Mouse (Mus musculus): Measurements from ENCODE around the gene Axin2. TPM values are rescaled to one million over a fixed set of nuclear protein-coding genes. Genes with fewer than 3 reads are reported as not detected.
A peak's percentile ranks its signal among the peaks of the same experiment; 100 is the strongest.

Gene Axin2
- polyA plus RNA-seq, 1 experiment from 2014 or later: 20.3 TPM

GRCm38 (mm10) chr11:108891871-108892380 lies 28.2 kb upstream of the Axin2 start:
- peaks cover 59% of the 10 kb centered on the region for H3K4me1 ChIP-seq
- peak overlapping the region; percentile 34 for H3K4me3 ChIP-seq
- peak overlapping the region; percentile 60 for H3K4me2 ChIP-seq
- WGBS: 5% methylated on average over 21 of the region's 21 CpGs
- no peaks in the 10 kb centered on the region for H3K36me3 ChIP-seq
- peak overlapping the region; percentile 94 for H3K27ac ChIP-seq
- H3K9me3 ChIP-seq: no peaks in the 10 kb centered on the region
- no peak for ATAC-seq (ENCODE audit: insufficient number of reproducible peaks, low FRiP score, low TSS enrichment, low read depth)
- H3K27me3 ChIP-seq: no peaks in the 10 kb centered on the region
- 0 out of 2 replicates have a peak overlapping the region, but pooled peaks have one; percentile 20 for H3K9ac ChIP-seq

GRCm38 (mm10) chr11:108892406-108892805 lies 27.7 kb upstream of the Axin2 start:
- H3K4me2 ChIP-seq: 0 out of 2 replicates have a peak overlapping the region, but pooled peaks have one; percentile 8
- no peak for ATAC-seq (ENCODE audit: insufficient number of reproducible peaks, low FRiP score, low TSS enrichment, low read depth)
- H3K9me3 ChIP-seq: no peaks in the 10 kb centered on the region
- H3K9ac ChIP-seq: no peak overlapping the region
- no peaks in the 10 kb centered on the region for H3K36me3 ChIP-seq
- WGBS: 7% methylated on average over 5 of the region's 7 CpGs
- no peak overlapping the region for H3K4me3 ChIP-seq
- peaks cover 56% of the 10 kb centered on the region for H3K4me1 ChIP-seq
- H3K27ac ChIP-seq: no peak overlapping the region
- no peaks in the 10 kb centered on the region for H3K27me3 ChIP-seq

GRCm38 (mm10) chr11:108893232-108893790 lies 26.8 kb upstream of the Axin2 start:
- Histone ChIP-seq H3K9ac (no peak overlapping the region), H3K36me3 (no peaks in the 10 kb centered on the region), H3K27ac (no peak overlapping the region), H3K4me2 (no peak overlapping the region), H3K27me3 (no peaks in the 10 kb centered on the region), H3K4me3 (no peak overlapping the region), H3K9me3 (no peaks in the 10 kb centered on the region), H3K4me1 (peaks cover 56% of the 10 kb centered on the region)
- no peak for ATAC-seq (ENCODE audit: insufficient number of reproducible peaks, low FRiP score, low TSS enrichment, low read depth)
- WGBS: 48% methylated on average over 12 of the region's 12 CpGs

- Histone ChIP-seq H3K4me3 (no peak overlapping the region), H3K27me3 (no peaks in the 10 kb centered on the region), H3K27ac (no peak overlapping the region), H3K4me2 (no peak overlapping the region), H3K9ac (no peak overlapping the region), H3K4me1 (peaks cover 52% of the 10 kb centered on the region), H3K36me3 (no peaks in the 10 kb centered on the region), H3K9me3 (no peaks in the 10 kb centered on the region)
- 52% methylated on average over 10 of the region's 10 CpGs for WGBS
- no peak for ATAC-seq (ENCODE audit: insufficient number of reproducible peaks, low FRiP score, low TSS enrichment, low read depth)
Measured at GRCm38 (mm10) chr11:108893855-108894510, 26.2 kb upstream of the Axin2 start.

GRCm38 (mm10) chr11:108897034-108897433 lies 23.1 kb upstream of the Axin2 start:
- peaks cover 38% of the 10 kb centered on the region for H3K4me1 ChIP-seq
- H3K4me3 ChIP-seq: no peak overlapping the region
- H3K9me3 ChIP-seq: no peaks in the 10 kb centered on the region
- no peak overlapping the region for H3K9ac ChIP-seq
- no peaks in the 10 kb centered on the region for H3K27me3 ChIP-seq
- no peak for ATAC-seq (ENCODE audit: insufficient number of reproducible peaks, low FRiP score, low TSS enrichment, low read depth)
- WGBS: 75% methylated on average over 4 of the region's 4 CpGs
- no peaks in the 10 kb centered on the region for H3K36me3 ChIP-seq
- H3K27ac ChIP-seq: no peak overlapping the region
- H3K4me2 ChIP-seq: no peak overlapping the region

- H3K27me3 ChIP-seq: no peaks in the 10 kb centered on the region
- ATAC-seq (ENCODE audit: insufficient number of reproducible peaks, low FRiP score, low TSS enrichment, low read depth): no peak
- WGBS: 60% methylated on average over 9 of the region's 9 CpGs
- H3K4me1 ChIP-seq: peaks cover 34% of the 10 kb centered on the region
- no peak overlapping the region for H3K9ac ChIP-seq
- no peaks in the 10 kb centered on the region for H3K9me3 ChIP-seq
- H3K4me3 ChIP-seq: no peak overlapping the region
- H3K4me2 ChIP-seq: no peak overlapping the region
- no peak overlapping the region for H3K27ac ChIP-seq
- H3K36me3 ChIP-seq: no peaks in the 10 kb centered on the region
Measured at GRCm38 (mm10) chr11:108898063-108898462, 22.1 kb upstream of the Axin2 start.

- H3K27ac ChIP-seq: no peak overlapping the region
- no peak for ATAC-seq (ENCODE audit: insufficient number of reproducible peaks, low FRiP score, low TSS enrichment, low read depth)
- H3K27me3 ChIP-seq: no peaks in the 10 kb centered on the region
- H3K9me3 ChIP-seq: no peaks in the 10 kb centered on the region
- H3K36me3 ChIP-seq: no peaks in the 10 kb centered on the region
- no peak overlapping the region for H3K4me3 ChIP-seq
- H3K4me1 ChIP-seq: peaks cover 30% of the 10 kb centered on the region
- H3K4me2 ChIP-seq: no peak overlapping the region
- H3K9ac ChIP-seq: no peak overlapping the region
- 68% methylated on average over 6 of the region's 6 CpGs for WGBS
Measured at GRCm38 (mm10) chr11:108898483-108898882, 21.7 kb upstream of the Axin2 start.

- WGBS: 52% methylated on average over 9 of the region's 10 CpGs
- no peaks in the 10 kb centered on the region for H3K27me3 ChIP-seq
- no peak overlapping the region for H3K4me3 ChIP-seq
- peak overlapping the region; percentile 72 for H3K27ac ChIP-seq
- peak overlapping the region; percentile 8; the same call in 1 of the 2 replicates for H3K4me2 ChIP-seq
- H3K9me3 ChIP-seq: no peaks in the 10 kb centered on the region
- peaks cover 26% of the 10 kb centered on the region for H3K4me1 ChIP-seq
- ATAC-seq (ENCODE audit: insufficient number of reproducible peaks, low FRiP score, low TSS enrichment, low read depth): no peak
- H3K36me3 ChIP-seq: no peaks in the 10 kb centered on the region
- H3K9ac ChIP-seq: no peak overlapping the region
Measured at GRCm38 (mm10) chr11:108900718-108901488, 19.2 kb upstream of the Axin2 start.

- Histone ChIP-seq H3K4me1 (peaks cover 32% of the 10 kb centered on the region), H3K27ac (peak overlapping the region; percentile 72; the same call in 1 of the 2 replicates), H3K9ac (no peak overlapping the region), H3K36me3 (no peaks in the 10 kb centered on the region), H3K9me3 (no peaks in the 10 kb centered on the region), H3K4me3 (no peak overlapping the region), H3K4me2 (no peak overlapping the region), H3K27me3 (no peaks in the 10 kb centered on the region)
- ATAC-seq (ENCODE audit: insufficient number of reproducible peaks, low FRiP score, low TSS enrichment, low read depth): no peak
- 66% methylated on average over 7 of the region's 7 CpGs for whole genome bisulfite sequencing
Measured at GRCm38 (mm10) chr11:108901670-108902069, 18.5 kb upstream of the Axin2 start.

- Histone ChIP-seq H3K9me3 (no peaks in the 10 kb centered on the region), H3K27ac (no peak overlapping the region), H3K9ac (no peak overlapping the region), H3K4me1 (peaks cover 32% of the 10 kb centered on the region), H3K4me2 (no peak overlapping the region), H3K4me3 (no peak overlapping the region), H3K27me3 (no peaks in the 10 kb centered on the region), H3K36me3 (no peaks in the 10 kb centered on the region)
- no peak for ATAC-seq (ENCODE audit: insufficient number of reproducible peaks, low FRiP score, low TSS enrichment, low read depth)
- WGBS: 79% methylated on average over 4 of the region's 4 CpGs
Measured at GRCm38 (mm10) chr11:108902303-108902702, 17.8 kb upstream of the Axin2 start.

GRCm38 (mm10) chr11:108906590-108907254 lies 13.4 kb upstream of the Axin2 start:
- peaks cover 34% of the 10 kb centered on the region for H3K4me1 ChIP-seq
- H3K9ac ChIP-seq: no peak overlapping the region
- H3K27ac ChIP-seq: no peak overlapping the region
- H3K27me3 ChIP-seq: no peaks in the 10 kb centered on the region
- no peaks in the 10 kb centered on the region for H3K9me3 ChIP-seq
- no peak for ATAC-seq (ENCODE audit: insufficient number of reproducible peaks, low FRiP score, low TSS enrichment, low read depth)
- H3K36me3 ChIP-seq: no peaks in the 10 kb centered on the region
- 43% methylated on average over 7 of the region's 7 CpGs for WGBS
- H3K4me3 ChIP-seq: no peak overlapping the region
- H3K4me2 ChIP-seq: no peak overlapping the region

All from limb, embryonic 15.5 days (tissue).